Mouse (Mus musculus) G1E (cell line): ENCODE measurements around the gene Rasl11b. TPM values are rescaled to one million over a fixed set of nuclear protein-coding genes. Genes with fewer than 3 reads are reported as not detected.

Source experiments
- ATAC-seq: 2 replicates; pipeline ENCODE4 v1.8.0; 2016; ENCODE audit warnings: mild to moderate bottlenecking; ENCODE audit not compliant: insufficient number of reproducible peaks, poor library complexity, low FRiP score, severe bottlenecking; ENCODE audit errors: extremely low read depth
- DNase-seq: peaks from one replicate; pipeline ENCODE4 v3.0.0; 2012; ENCODE audit warnings: low spot score
- H3K27me3 ChIP-seq: 2 replicates; pipeline ENCODE4 v1.6.1; 2012; ENCODE audit warnings: mild to moderate bottlenecking, low read length, inconsistent platforms; ENCODE audit not compliant: insufficient read depth
- H3K36me3 ChIP-seq: replicated peaks from 2 replicates; pipeline ENCODE3; 2012; ENCODE audit warnings: mild to moderate bottlenecking, inconsistent platforms
- H3K4me1 ChIP-seq: 2 replicates; pipeline ENCODE4 v1.6.1; 2012; ENCODE audit warnings: low read depth, low read length, inconsistent platforms, mixed read lengths; ENCODE audit not compliant: insufficient read depth
- H3K4me3 ChIP-seq: 2 replicates; pipeline ENCODE4 v1.5.1; 2012; ENCODE audit warnings: low read depth, mild to moderate bottlenecking, inconsistent platforms, low read length, moderate library complexity, mixed read lengths
- H3K9me3 ChIP-seq: replicated peaks from 2 replicates; pipeline ENCODE4 v1.6.1; 2012; ENCODE audit warnings: inconsistent platforms
- CTCF ChIP-seq: IDR thresholded peaks from 2 replicates; pipeline ENCODE4 v1.5.1; 2012; ENCODE audit warnings: low read depth, low read length, inconsistent platforms, mixed read lengths
- GATA1 ChIP-seq: IDR thresholded peaks from 2 replicates; pipeline ENCODE4 v1.6.1; 2012; ENCODE audit warnings: borderline replicate concordance, low read length, inconsistent platforms, mixed read lengths
- GATA2 ChIP-seq: IDR thresholded peaks from 2 replicates; pipeline ENCODE4 v1.6.1; 2012; ENCODE audit warnings: low read depth, low read length, inconsistent platforms, borderline replicate concordance
- POLR2AphosphoS5 ChIP-seq: IDR thresholded peaks from 2 replicates; pipeline ENCODE4 v1.6.1; 2012; ENCODE audit warnings: low read depth, low read length, inconsistent platforms; ENCODE audit not compliant: insufficient replicate concordance
- TAL1 ChIP-seq: conservative IDR thresholded peaks from 2 replicates; pipeline ENCODE4 v1.6.1; 2012; ENCODE audit warnings: low read depth, low read length, inconsistent platforms, mixed read lengths
- polyA plus RNA-seq: library from polyadenylated mRNA; stranded (reverse); fragments of >175 nt; gene quantifications from 2 replicates; pipeline ENCODE4 v1.2.3, GENCODE M21; 2012
- total RNA-seq, 2 experiments: library from RNA; stranded (forward) in 1 of 2; stranded (reverse) in 1 of 2; fragments of 200-1000 nt in 1 of 2; fragments of >200 nt in 1 of 2; fragmentation: Nextera tagmentation in 1 of 2; gene quantifications; 2 replicates each; pipeline ENCODE4 v1.2.3; 2014 to 2017

The Rasl11b gene
- total and polyA plus RNA-seq, 3 experiments, result 0.30 to 0.33 TPM; not detected in 1

DNA sequence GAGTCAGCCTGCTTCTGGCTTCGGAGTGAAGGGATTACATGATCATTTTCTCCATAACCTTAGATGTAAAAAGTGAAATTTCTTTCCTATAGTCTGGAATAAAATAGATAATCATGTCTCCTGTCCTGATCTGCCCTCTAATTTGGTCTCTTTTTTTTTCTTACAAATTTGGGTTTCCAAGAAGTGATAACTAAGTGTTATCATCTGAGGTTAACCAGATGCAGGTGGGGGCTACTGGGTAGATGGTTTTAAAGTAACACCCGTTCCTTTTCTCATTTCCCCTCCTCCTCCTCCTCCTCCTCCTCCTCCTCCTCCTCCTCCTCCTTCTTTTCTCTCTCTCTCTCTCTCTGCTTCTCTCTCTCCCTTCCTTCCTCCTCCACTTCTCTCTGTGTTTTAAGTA is 2.1 kb upstream of the Rasl11b start:
- TF ChIP-seq POLR2AphosphoS5 (no peak), GATA2 (no peak), CTCF (no peak), GATA1 (no peak), TAL1 (no peak)
- Histone ChIP-seq H3K36me3 (no peaks in the 10 kb centered on the region), H3K9me3 (no peaks in the 10 kb centered on the region), H3K4me1 (peaks cover 24% of the 10 kb centered on the region), H3K4me3 (no peak overlapping the region), H3K27me3 (peaks cover 70% of the 10 kb centered on the region)
- no peak for ATAC-seq
- DNase-seq, result no peak

DNA sequence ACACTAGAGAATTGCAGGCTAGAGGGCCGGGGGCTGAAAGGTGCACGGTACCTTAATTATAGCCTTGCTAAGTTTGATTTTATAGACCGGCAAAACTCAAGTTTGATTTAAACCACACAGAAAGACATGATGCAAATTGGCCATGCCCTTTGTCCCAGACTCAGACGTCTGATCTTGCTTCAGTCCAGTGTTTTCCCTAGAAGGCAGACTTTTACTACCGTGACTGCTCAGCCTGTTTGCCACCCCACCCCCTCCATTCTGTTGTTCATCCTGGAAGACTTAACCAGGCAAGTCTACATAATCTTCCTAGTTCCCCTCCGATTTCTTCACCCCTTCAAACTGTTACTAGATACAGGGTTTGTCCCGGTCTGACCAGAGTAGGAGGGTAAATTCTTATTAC is 1.5 kb upstream of the Rasl11b start:
- TF ChIP-seq TAL1, result no peak
- no peak for TF ChIP-seq POLR2AphosphoS5
- no peak for TF ChIP-seq CTCF
- TF ChIP-seq GATA1, result no peak
- no peak for DNase-seq
- Histone ChIP-seq H3K27me3 (peaks cover 66% of the 10 kb centered on the region), H3K4me1 (peaks cover 24% of the 10 kb centered on the region), H3K9me3 (no peaks in the 10 kb centered on the region), H3K4me3 (no peak overlapping the region), H3K36me3 (no peaks in the 10 kb centered on the region)
- ATAC-seq, result no peak

DNA sequence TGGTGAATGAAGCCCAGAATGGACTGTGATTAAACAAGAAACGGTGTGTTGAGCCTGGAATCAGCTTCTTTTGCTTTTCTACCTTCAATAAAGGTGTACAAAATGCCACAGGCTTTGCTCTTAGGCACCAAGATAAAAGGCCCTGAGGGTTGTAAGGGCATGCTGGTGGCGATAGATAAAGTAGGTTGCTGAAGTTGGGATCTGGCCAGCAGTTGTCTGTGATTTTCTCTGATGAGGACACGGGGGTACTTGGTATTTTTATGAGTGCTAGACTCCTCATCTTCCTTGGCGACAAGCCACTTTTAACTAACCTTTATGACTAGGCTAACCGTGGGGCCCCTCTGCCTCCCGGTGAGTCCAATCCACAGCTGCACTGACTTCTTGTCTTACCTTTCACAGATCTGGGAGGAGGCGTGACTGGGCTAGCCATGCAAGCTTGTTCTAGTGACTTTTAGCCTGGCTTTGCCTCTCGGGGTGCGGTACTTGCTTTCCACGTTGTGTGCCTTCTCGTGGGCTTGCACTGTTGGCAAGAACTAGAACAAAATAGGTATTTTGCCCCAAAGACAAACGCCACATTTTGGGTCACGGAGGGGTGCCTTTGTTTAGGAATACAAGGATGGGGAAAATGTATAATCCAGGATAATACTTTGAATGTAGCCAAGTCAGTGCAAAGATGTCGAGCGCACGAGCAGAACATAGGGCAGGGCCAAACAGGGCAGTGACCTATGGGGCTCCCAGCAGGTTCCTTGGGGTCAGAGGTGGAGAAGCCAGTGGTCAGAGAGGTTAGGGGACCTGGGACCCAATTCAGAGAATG is 852 bp upstream of the Rasl11b start:
- TF ChIP-seq GATA2, result no peak
- no peak for TF ChIP-seq GATA1
- no peak for TF ChIP-seq CTCF
- no peak for TF ChIP-seq POLR2AphosphoS5
- no peak for TF ChIP-seq TAL1
- peak overlapping the region; percentile 72; the same call in 1 of the 2 replicates for H3K4me3 ChIP-seq
- H3K36me3 ChIP-seq, result no peaks in the 10 kb centered on the region
- ATAC-seq (no peak), DNase-seq (no peak)
- peaks cover 24% of the 10 kb centered on the region for H3K4me1 ChIP-seq
- H3K27me3 ChIP-seq, result peaks cover 64% of the 10 kb centered on the region
- H3K9me3 ChIP-seq, result no peaks in the 10 kb centered on the region

DNA sequence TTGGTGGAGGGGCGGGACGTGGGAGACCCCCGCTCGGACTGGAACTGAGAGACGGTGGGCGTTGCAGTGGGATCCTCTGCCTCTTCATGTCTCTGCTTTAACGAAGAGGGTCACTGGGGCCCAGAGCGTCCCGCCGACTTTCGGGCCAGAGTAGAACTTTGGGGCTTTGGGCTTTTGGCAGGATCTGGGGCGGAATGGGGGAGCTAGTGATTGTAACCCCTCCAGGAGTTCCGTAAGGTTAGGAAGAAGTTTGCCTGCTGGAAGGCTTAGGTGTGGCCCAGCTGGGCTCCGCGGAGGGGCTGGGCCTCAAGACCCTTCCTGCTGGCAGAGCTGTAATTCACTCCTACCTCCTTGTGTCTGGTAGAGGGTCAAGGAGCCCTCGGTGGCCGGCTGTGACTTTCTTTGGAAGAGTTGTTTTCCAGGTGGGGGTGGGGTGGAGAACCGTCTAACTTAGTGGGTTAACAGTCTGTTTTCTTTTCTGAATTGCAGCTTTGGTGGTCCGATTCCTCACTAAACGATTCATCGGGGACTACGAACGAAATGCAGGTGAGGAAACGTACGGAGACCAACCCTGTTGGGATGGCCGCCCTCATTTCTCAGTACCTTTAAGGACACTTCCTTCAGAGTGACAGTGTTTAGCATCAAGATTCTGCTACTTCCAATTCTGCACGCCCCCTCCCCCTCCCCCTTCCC is 674 bp downstream of the Rasl11b start:
- peaks cover 24% of the 10 kb centered on the region for H3K4me1 ChIP-seq
- ATAC-seq (no peak), DNase-seq (no peak)
- H3K4me3 ChIP-seq, result peak overlapping the region; percentile 72
- H3K36me3 ChIP-seq, result no peaks in the 10 kb centered on the region
- H3K27me3 ChIP-seq, result peaks cover 57% of the 10 kb centered on the region
- TF ChIP-seq GATA1 (no peak), POLR2AphosphoS5 (no peak), CTCF (no peak), GATA2 (no peak), TAL1 (no peak)
- no peaks in the 10 kb centered on the region for H3K9me3 ChIP-seq

DNA sequence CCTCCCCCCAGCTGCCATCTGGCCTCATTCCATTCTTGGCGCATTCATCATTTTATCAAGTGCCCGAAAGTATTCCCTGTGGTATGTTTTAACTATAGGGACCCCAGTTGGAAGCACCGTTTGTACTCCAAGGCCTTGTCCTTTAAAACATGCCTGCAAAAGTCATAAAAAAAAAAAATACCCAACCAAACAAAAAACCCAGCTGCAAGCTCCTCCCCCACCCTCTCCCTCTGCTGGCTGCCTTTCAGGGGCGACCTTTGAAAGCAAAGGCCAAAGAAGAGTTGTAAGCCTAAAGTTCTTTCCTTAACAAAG is 1.2 kb downstream of the Rasl11b start:
- Histone ChIP-seq H3K4me1 (peaks cover 24% of the 10 kb centered on the region), H3K9me3 (no peaks in the 10 kb centered on the region), H3K36me3 (no peaks in the 10 kb centered on the region), H3K4me3 (no peak overlapping the region), H3K27me3 (peaks cover 52% of the 10 kb centered on the region)
- no peak for DNase-seq
- ATAC-seq, result no peak
- TF ChIP-seq CTCF, result no peak
- TF ChIP-seq GATA1, result no peak
- TF ChIP-seq TAL1, result no peak
- TF ChIP-seq POLR2AphosphoS5, result no peak
- no peak for TF ChIP-seq GATA2

DNA sequence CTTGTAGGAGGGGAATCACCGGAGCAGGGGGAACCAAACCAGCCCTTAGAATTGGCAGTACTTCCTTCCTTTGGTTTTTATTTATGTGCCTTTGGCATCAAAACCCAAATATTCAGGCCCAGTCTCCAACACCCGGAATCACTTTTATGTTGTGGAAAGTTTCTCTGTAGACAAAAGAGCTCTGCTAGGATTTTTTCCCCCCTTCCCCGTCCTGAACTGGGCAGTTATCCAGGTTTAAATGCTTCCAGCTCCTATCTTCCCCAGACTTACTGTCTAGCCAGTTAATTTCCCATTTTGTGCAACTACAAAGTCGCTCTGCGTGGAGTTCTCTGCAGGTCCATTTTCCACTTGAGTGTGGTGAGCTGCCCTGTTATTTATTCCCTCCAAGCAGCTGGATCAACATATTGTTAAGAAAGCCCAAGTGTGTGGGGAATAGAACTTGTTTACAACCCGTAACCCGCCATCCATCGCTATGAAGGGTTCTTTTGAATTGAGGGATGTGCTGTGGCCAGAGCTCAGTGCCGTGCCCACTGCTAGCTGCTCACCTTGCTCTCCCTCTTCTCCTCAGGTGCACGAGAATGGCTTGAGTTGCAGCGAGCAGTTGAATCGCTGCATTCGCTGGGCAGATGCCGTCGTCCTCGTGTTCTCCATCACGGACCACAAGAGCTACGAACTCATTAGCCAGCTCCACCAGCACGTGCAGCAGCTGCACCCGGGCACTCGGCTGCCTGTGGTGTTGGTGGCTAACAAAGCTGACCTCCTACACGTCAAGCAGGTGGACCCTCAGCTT is 2.6 kb downstream of the Rasl11b start:
- H3K9me3 ChIP-seq, result no peaks in the 10 kb centered on the region
- peaks cover 45% of the 10 kb centered on the region for H3K27me3 ChIP-seq
- no peak overlapping the region for H3K4me3 ChIP-seq
- no peaks in the 10 kb centered on the region for H3K36me3 ChIP-seq
- TF ChIP-seq POLR2AphosphoS5 (no peak), CTCF (no peak)
- DNase-seq, result no peak
- no peak for ATAC-seq
- H3K4me1 ChIP-seq, result peaks cover 24% of the 10 kb centered on the region
